Comparison of ENCODE assay signal across 8 mouse cellular contexts in the genomic region with DNA sequence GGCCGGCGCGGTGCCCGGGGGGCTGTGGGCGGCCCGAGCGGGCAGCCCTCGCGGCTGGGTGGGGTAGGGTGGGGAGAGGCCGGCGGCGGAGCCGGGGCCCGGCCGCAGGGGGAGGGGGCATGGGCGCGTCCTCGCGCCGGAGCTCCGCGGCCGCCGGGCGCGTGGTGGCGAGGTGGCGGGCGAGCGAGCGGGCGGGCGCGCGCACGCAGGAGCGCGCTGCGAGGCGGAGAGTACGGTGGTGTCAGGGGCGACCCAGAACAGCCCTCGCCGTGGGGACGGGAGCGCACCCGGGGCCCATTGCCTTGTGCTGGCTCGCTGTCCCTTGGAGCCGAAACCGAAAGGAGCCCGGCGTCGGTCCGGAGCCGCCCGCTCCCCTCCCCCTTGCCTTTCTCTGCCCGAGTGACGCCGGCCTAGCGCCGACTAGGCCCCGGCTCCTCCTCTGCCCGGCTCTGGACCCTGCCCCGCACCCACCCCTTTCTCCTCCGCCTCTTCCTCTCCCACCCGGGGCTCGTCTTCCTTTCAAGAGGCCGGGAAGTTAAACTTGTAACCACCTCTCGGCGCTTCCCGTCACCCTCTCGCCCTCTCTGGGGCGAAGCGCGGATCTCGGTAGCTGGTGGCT. TPM values are rescaled to one million over a fixed set of nuclear protein-coding genes. Genes with fewer than 3 reads are reported as not detected.
DNase-seq lines count a peak whose midpoint lies in the region; ATAC-seq and TF ChIP-seq lines count a peak whose summit lies in the region.

No protein-coding gene starts in this region.

- H3K4me2 ChIP-seq in embryonic facial prominence, embryonic 15.5 days (replicated peaks): peak overlapping the region; percentile 72
- H3K4me2 ChIP-seq in kidney, embryonic 14.5 days (replicated peaks; ENCODE audit: low read depth, low read length): peak overlapping the region; percentile 94

- peak overlapping the region; percentile 99 for H3K4me3 ChIP-seq in bone marrow macrophage, adult 2 months (ENCODE audit: insufficient read depth, low read length)
- H3K4me3 ChIP-seq in embryonic facial prominence, embryonic 15.5 days (replicated peaks): peak overlapping the region; percentile 85
- peak overlapping the region; percentile 77 for H3K4me3 ChIP-seq in kidney, embryonic 14.5 days (ENCODE audit: low read length)
- peak overlapping the region; percentile 94 for H3K4me3 ChIP-seq in liver, adult 2 months (ENCODE audit: insufficient read depth, low read depth, low read length)

- peak overlapping the region; percentile 92 for H3K9ac ChIP-seq in embryonic facial prominence, embryonic 15.5 days
- H3K9ac ChIP-seq in kidney, embryonic 14.5 days (ENCODE audit: low read depth, low read length): peak overlapping the region; percentile 99
- peak overlapping the region; percentile 98 for H3K9ac ChIP-seq in liver, adult 2 months (ENCODE audit: low read depth, low read length)

- H3K36me3 ChIP-seq in embryonic facial prominence, embryonic 15.5 days: no peaks in the 10 kb centered on the region
- peaks cover 20% of the 10 kb centered on the region for H3K36me3 ChIP-seq in kidney, embryonic 14.5 days (ENCODE audit: control insufficient read depth, insufficient read depth, low read length)
- H3K36me3 ChIP-seq in liver, adult 2 months (ENCODE audit: control insufficient read depth, insufficient read depth, low read length): peaks cover 9% of the 10 kb centered on the region

- peak; percentile 77 to 80 for DNase-seq in B cell, adult 2 months
- DNase-seq in heart, adult 9 months (ENCODE audit: low spot score in 2 of 2): peak; percentile 85 to 88
- DNase-seq in liver, adult 2 months (ENCODE audit: extremely low read depth, low read depth, low spot score): peak; percentile 83
- DNase-seq in spleen, postnatal 36 days (ENCODE audit: low spot score in 2 of 2): peak; percentile 88 to 89

- ATAC-seq in embryonic facial prominence, embryonic 15.5 days (ENCODE audit: insufficient number of reproducible peaks, low FRiP score, low TSS enrichment, low read depth): peak; percentile 81
- ATAC-seq in kidney, embryonic 14.5 days (ENCODE audit: low FRiP score, low TSS enrichment): peak; percentile 73
- peak; percentile 64 for ATAC-seq in monocyte, adult 5-6 weeks (replicated peaks; ENCODE audit: insufficient number of reproducible peaks, low FRiP score, low TSS enrichment, poor library complexity, severe bottlenecking)

- no peak for TF ChIP-seq POLR2A in bone marrow macrophage, adult 2 months (IDR thresholded peaks at IDR 0.05; ENCODE audit: borderline replicate concordance, low read depth, low read length)
- TF ChIP-seq POLR2A in liver, adult 2 months (IDR thresholded peaks at IDR 0.05; ENCODE audit: extremely low read depth, insufficient read depth, low read length): peak; percentile 71

- H3K9me3 ChIP-seq in embryonic facial prominence, embryonic 15.5 days (replicated peaks): no peaks in the 10 kb centered on the region
- H3K9me3 ChIP-seq in kidney, embryonic 14.5 days (ENCODE audit: control insufficient read depth, low read length): no peaks in the 10 kb centered on the region

- no peaks in the 10 kb centered on the region for H3K27me3 ChIP-seq in embryonic facial prominence, embryonic 15.5 days
- no peaks in the 10 kb centered on the region for H3K27me3 ChIP-seq in kidney, embryonic 14.5 days (ENCODE audit: control insufficient read depth, insufficient read depth, low read length)
- no peaks in the 10 kb centered on the region for H3K27me3 ChIP-seq in liver, adult 2 months (ENCODE audit: control insufficient read depth, insufficient read depth, low read length)

- WGBS in embryonic facial prominence, embryonic 15.5 days: under 1% methylated on average over 67 of the region's 76 CpGs
- 0% methylated on average over 45 of the region's 76 CpGs for WGBS in kidney, embryonic 14.5 days
- 3% methylated on average over 57 of the region's 76 CpGs for WGBS in liver, adult 2 months

- H3K79me2 ChIP-seq in liver, adult 2 months (ENCODE audit: control insufficient read depth, insufficient read depth, low read length): peaks cover 8% of the 10 kb centered on the region; the same call in 1 of the 2 replicates

- H3K27ac ChIP-seq in bone marrow macrophage, adult 2 months (ENCODE audit: insufficient read depth, low read depth, low read length): peak overlapping the region; percentile 100
- H3K27ac ChIP-seq in embryonic facial prominence, embryonic 15.5 days (replicated peaks): peak overlapping the region; percentile 100
- peak overlapping the region; percentile 100 for H3K27ac ChIP-seq in kidney, embryonic 14.5 days (ENCODE audit: low read depth, low read length)
- H3K27ac ChIP-seq in liver, adult 2 months (replicated peaks; ENCODE audit: insufficient read depth, low read depth, low read length): peak overlapping the region; percentile 99

- TF ChIP-seq CTCF in bone marrow macrophage, adult 2 months (IDR thresholded peaks at IDR 0.05; ENCODE audit: low read depth, low read length): no peak
- TF ChIP-seq CTCF in liver, adult 2 months (IDR thresholded peaks at IDR 0.05; ENCODE audit: low read depth, low read length): no peak

- peaks cover 12% of the 10 kb centered on the region for H3K4me1 ChIP-seq in bone marrow macrophage, adult 2 months (ENCODE audit: control insufficient read depth, insufficient read depth, low read length)
- H3K4me1 ChIP-seq in embryonic facial prominence, embryonic 15.5 days: peaks cover 3% of the 10 kb centered on the region
- H3K4me1 ChIP-seq in kidney, embryonic 14.5 days (ENCODE audit: control insufficient read depth, insufficient read depth, low read length): peaks cover 6% of the 10 kb centered on the region
- peaks cover 6% of the 10 kb centered on the region for H3K4me1 ChIP-seq in liver, adult 2 months (ENCODE audit: control insufficient read depth, insufficient read depth, low read length)

RNA-seq across cellular contexts. Expression of a gene that starts 1.1 kb away (rescaled TPM):
- polyA plus RNA-seq in bone marrow macrophage, adult 2 months (2012; ENCODE audit: insufficient read depth, insufficient read length, missing spikeins): 389 and 407 TPM in 2 replicates
- 450 and 462 TPM in 2 replicates for polyA plus RNA-seq in embryonic facial prominence, embryonic 15.5 days (2015; fragmentation: Nextera tagmentation; extraction: Ambion mirVana)
- 509 and 612 TPM in 2 replicates for polyA plus RNA-seq in kidney, embryonic 14.5 days (2014; fragmentation: Nextera tagmentation; extraction: Ambion mirVana)
- total RNA-seq in liver, adult 2 months (2014; rRNA removed): 230 and 243 TPM in 2 replicates
- 210 and 283 TPM in 2 replicates for polyA plus RNA-seq in liver, adult 2 months (2012; rRNA removed)
- total RNA-seq in monocyte, adult 5-6 weeks (2017): 588 to 777 TPM (median 773 TPM) in 3 replicates

RNA-seq across cellular contexts. Expression of a gene that starts 15.3 kb away (rescaled TPM):
- polyA plus RNA-seq in bone marrow macrophage, adult 2 months (2012; ENCODE audit: insufficient read depth, insufficient read length, missing spikeins): 34.2 and 36.9 TPM in 2 replicates
- polyA plus RNA-seq in embryonic facial prominence, embryonic 15.5 days (2015; fragmentation: Nextera tagmentation; extraction: Ambion mirVana): 51.2 and 52.1 TPM in 2 replicates
- polyA plus RNA-seq in kidney, embryonic 14.5 days (2014; fragmentation: Nextera tagmentation; extraction: Ambion mirVana): 58.3 and 73.2 TPM in 2 replicates
- 17.4 and 20.5 TPM in 2 replicates for total RNA-seq in liver, adult 2 months (2014; rRNA removed)
- 19.2 and 23.1 TPM in 2 replicates for polyA plus RNA-seq in liver, adult 2 months (2012; rRNA removed)
- total RNA-seq in monocyte, adult 5-6 weeks (2017): 47.2 to 67.5 TPM (median 55.4 TPM) in 3 replicates

RNA-seq across cellular contexts. Expression of a gene that starts 46.4 kb away (rescaled TPM):
- polyA plus RNA-seq in bone marrow macrophage, adult 2 months (2012; ENCODE audit: insufficient read depth, insufficient read length, missing spikeins): 37.4 and 38.8 TPM in 2 replicates
- polyA plus RNA-seq in embryonic facial prominence, embryonic 15.5 days (2015; fragmentation: Nextera tagmentation; extraction: Ambion mirVana): 6.8 and 7.2 TPM in 2 replicates
- 8.2 and 23.2 TPM in 2 replicates for polyA plus RNA-seq in kidney, embryonic 14.5 days (2014; fragmentation: Nextera tagmentation; extraction: Ambion mirVana)
- 14.2 and 14.7 TPM in 2 replicates for total RNA-seq in liver, adult 2 months (2014; rRNA removed)
- polyA plus RNA-seq in liver, adult 2 months (2012; rRNA removed): 3.7 and 3.8 TPM in 2 replicates
- total RNA-seq in monocyte, adult 5-6 weeks (2017): 41.5 to 56.4 TPM (median 47.4 TPM) in 3 replicates

Comparison
In these comparisons a context has a peak if more than half of its experiments do, and no peak if none do; other contexts are left out.
1. Peak in every context shown above with its lines: DNase-seq, ATAC-seq, H3K4me3 ChIP-seq and H3K27ac ChIP-seq.